Mouse (Mus musculus) liver (tissue): Measurements from ENCODE around the gene Olfr805.

Experiments
- DNase-seq: peaks from one replicate; pipeline ENCODE4 v3.0.0-alpha.2; 2020; ENCODE audit warnings: mixed read lengths

Gene Olfr805

GRCm38 (mm10) chr10:129729275-129729674 lies at the start of gene Olfr805:
Gene Olfr805 (minus strand): TSS chr10:129729375.
- no peak for DNase-seq

- no peak for DNase-seq
These were observed 48.9 kb upstream of the Olfr805 start for GRCm38 (mm10) chr10:129778123-129778522.

GRCm38 (mm10) chr10:129774338-129774737 lies 45.2 kb upstream of the Olfr805 start, which contains the start of gene Olfr809:
Gene Olfr809 (plus strand): TSS chr10:129774638.
- DNase-seq, result no peak

GRCm38 (mm10) chr10:129765182-129765581 lies 36.0 kb upstream of the Olfr805 start, which contains the start of gene Olfr808:
Gene Olfr808 (plus strand): TSS chr10:129765482.
- DNase-seq, result no peak

- no peak for DNase-seq
These were observed 28.5 kb upstream of the Olfr805 start, which contains the start of gene Olfr807 for GRCm38 (mm10) chr10:129757693-129758092. Gene Olfr807 (minus strand): TSS chr10:129757793.

GRCm38 (mm10) chr10:129741821-129742220 lies 12.6 kb upstream of the Olfr805 start, which contains the start of gene Olfr806:
Gene Olfr806 (minus strand): TSS chr10:129741921.
- DNase-seq, result no peak

- no peak for DNase-seq
These were observed 26.3 kb downstream of the Olfr805 start, which contains the start of gene Olfr804 for GRCm38 (mm10) chr10:129702910-129703309. Gene Olfr804 (plus strand): TSS chr10:129703210.

GRCm38 (mm10) chr10:129694186-129694585 lies 35.0 kb downstream of the Olfr805 start, which contains the start of gene Olfr803:
Gene Olfr803 (minus strand): TSS chr10:129694286.
- DNase-seq, result no peak

- DNase-seq, result no peak
These were observed 41.1 kb downstream of the Olfr805 start, which contains the start of gene Olfr802 for GRCm38 (mm10) chr10:129688069-129688468. Gene Olfr802 (minus strand): TSS chr10:129688169.

GRCm38 (mm10) chr10:129673765-129674164 lies 55.4 kb downstream of the Olfr805 start, which contains the start of gene Olfr801:
Gene Olfr801 (minus strand): TSS chr10:129673865.
- no peak for DNase-seq
